Mouse (Mus musculus) forebrain, embryonic 16.5 days (tissue): Measurements from ENCODE around the gene Mcu. TPM values are rescaled to one million over a fixed set of nuclear protein-coding genes. Genes with fewer than 3 reads are reported as not detected.
A peak's percentile ranks its signal among the peaks of the same experiment; 100 is the strongest.

ENCODE experiments used
- ATAC-seq: fragments of 200-750 bp; cut with Nextera tagmentation; 2 replicates; pipeline ENCODE4 v1.8.0; 2017; ENCODE audit warnings: mild to moderate bottlenecking, moderate library complexity
- H3K27ac ChIP-seq: fragments of 300-500 bp; sonication (generic); 2 replicates; pipeline ENCODE4 v1.5.1; 2014; ENCODE audit warnings: low read length, control low read depth
- H3K27me3 ChIP-seq: fragments of 300-500 bp; sonication (generic); replicated peaks from 2 replicates; pipeline ENCODE4 v1.6.1; 2014; ENCODE audit warnings: low read length; ENCODE audit not compliant: control insufficient read depth, insufficient read depth
- H3K36me3 ChIP-seq: fragments of 300-500 bp; sonication (generic); 2 replicates; pipeline ENCODE4 v1.6.1; 2014; ENCODE audit not compliant: control insufficient read depth, insufficient read depth
- H3K4me1 ChIP-seq: fragments of 300-500 bp; sonication (generic); replicated peaks from 2 replicates; pipeline ENCODE4 v1.6.1; 2014; ENCODE audit warnings: low read length; ENCODE audit not compliant: control insufficient read depth, insufficient read depth
- H3K4me2 ChIP-seq: fragments of 300-500 bp; sonication (generic); 2 replicates; pipeline ENCODE4 v1.6.1; 2014; ENCODE audit warnings: mild to moderate bottlenecking, low read length, control low read depth
- H3K4me3 ChIP-seq: fragments of 300-500 bp; sonication (generic); replicated peaks from 2 replicates; pipeline ENCODE4 v1.5.1; 2014; ENCODE audit warnings: mild to moderate bottlenecking, low read length, control low read depth
- H3K9ac ChIP-seq: fragments of 300-500 bp; sonication (generic); replicated peaks from 2 replicates; pipeline ENCODE4 v1.6.1; 2014; ENCODE audit warnings: low read depth, low read length, control low read depth
- H3K9me3 ChIP-seq: fragments of 300-500 bp; sonication (generic); 2 replicates; pipeline ENCODE4 v1.6.1; 2016; ENCODE audit warnings: low read length; ENCODE audit not compliant: control insufficient read depth
- WGBS: fragments of 180-500 bp; shearing (Covaris S2); extraction: QIAGEN DNeasy Blood & Tissue Kit; methylation state at CpG from one replicate; pipeline ENCODE4 v1.1.7; 2014; 5-methylcytosine and 5-hydroxymethylcytosine counted together
- polyA plus RNA-seq: library from polyadenylated mRNA; unstranded; fragments of >200 nt; fragmentation: Nextera tagmentation; extraction: Ambion mirVana; gene quantifications from 2 replicates; pipeline ENCODE4 v1.2.1, GENCODE M21; 2015

The Mcu gene
- polyA plus RNA-seq, 1 experiment from 2014 or later = 27.3 TPM

- no peak for ATAC-seq
- WGBS = 92% methylated on average over 3 of the region's 3 CpGs
- no peaks in the 10 kb centered on the region for H3K27me3 ChIP-seq
Measured at GRCm38 (mm10) chr10:59519411-59519810, 97.1 kb downstream of the Mcu start.

GRCm38 (mm10) chr10:59517201-59517600 lies 99.3 kb downstream of the Mcu start:
- no peak overlapping the region for H3K4me2 ChIP-seq
- H3K9me3 ChIP-seq = no peaks in the 10 kb centered on the region
- H3K9ac ChIP-seq = no peak overlapping the region
- no peaks in the 10 kb centered on the region for H3K4me1 ChIP-seq
- 82% methylated on average over 13 of the region's 13 CpGs for WGBS
- no peak for ATAC-seq
- H3K36me3 ChIP-seq = no peaks in the 10 kb centered on the region
- no peak overlapping the region for H3K27ac ChIP-seq
- H3K4me3 ChIP-seq = no peak overlapping the region
- no peaks in the 10 kb centered on the region for H3K27me3 ChIP-seq

More at GRCm38 (mm10) chr10:59519411-59519810, 97.1 kb downstream of the Mcu start:
- H3K4me2 ChIP-seq = no peak overlapping the region
- no peak overlapping the region for H3K9ac ChIP-seq
- H3K4me1 ChIP-seq = no peaks in the 10 kb centered on the region; the same call in 1 of the 2 replicates
- H3K36me3 ChIP-seq = no peaks in the 10 kb centered on the region
- no peaks in the 10 kb centered on the region for H3K9me3 ChIP-seq
- H3K4me3 ChIP-seq = no peak overlapping the region
- H3K27ac ChIP-seq = no peak overlapping the region

- no peaks in the 10 kb centered on the region for H3K9me3 ChIP-seq
Measured at GRCm38 (mm10) chr10:59514739-59515464, 101.6 kb downstream of the Mcu start.

GRCm38 (mm10) chr10:59512173-59512572 lies 104.3 kb downstream of the Mcu start:
- 85% methylated on average over 9 of the region's 9 CpGs for WGBS

More at GRCm38 (mm10) chr10:59514739-59515464, 101.6 kb downstream of the Mcu start:
- Histone ChIP-seq H3K9ac (no peak overlapping the region), H3K27ac (no peak overlapping the region), H3K4me3 (no peak overlapping the region), H3K4me2 (no peak overlapping the region), H3K27me3 (no peaks in the 10 kb centered on the region), H3K36me3 (no peaks in the 10 kb centered on the region), H3K4me1 (0 out of 2 replicates have a peak, but pooled peaks cover 3% of the 10 kb centered on the region)
- ATAC-seq = no peak
- 89% methylated on average over 15 of the region's 15 CpGs for WGBS

GRCm38 (mm10) chr10:59511427-59511963 lies 105.0 kb downstream of the Mcu start:
- Histone ChIP-seq H3K4me1 (0 out of 2 replicates have a peak, but pooled peaks cover 3% of the 10 kb centered on the region), H3K27me3 (no peaks in the 10 kb centered on the region), H3K9me3 (no peaks in the 10 kb centered on the region), H3K4me3 (no peak overlapping the region), H3K27ac (no peak overlapping the region), H3K4me2 (no peak overlapping the region), H3K9ac (no peak overlapping the region), H3K36me3 (no peaks in the 10 kb centered on the region)
- ATAC-seq = no peak
- WGBS = 34% methylated on average over 14 of the region's 14 CpGs

More at GRCm38 (mm10) chr10:59512173-59512572, 104.3 kb downstream of the Mcu start:
- no peak overlapping the region for H3K4me3 ChIP-seq
- H3K9me3 ChIP-seq = no peaks in the 10 kb centered on the region
- H3K27ac ChIP-seq = no peak overlapping the region
- H3K36me3 ChIP-seq = no peaks in the 10 kb centered on the region
- no peak overlapping the region for H3K9ac ChIP-seq
- 0 out of 2 replicates have a peak, but pooled peaks cover 3% of the 10 kb centered on the region for H3K4me1 ChIP-seq
- no peak overlapping the region for H3K4me2 ChIP-seq
- no peaks in the 10 kb centered on the region for H3K27me3 ChIP-seq
- ATAC-seq = no peak

- no peaks in the 10 kb centered on the region for H3K9me3 ChIP-seq
- no peak overlapping the region for H3K27ac ChIP-seq
- H3K36me3 ChIP-seq = no peaks in the 10 kb centered on the region
- no peak overlapping the region for H3K4me3 ChIP-seq
- H3K9ac ChIP-seq = no peak overlapping the region
- no peak for ATAC-seq
- H3K27me3 ChIP-seq = no peaks in the 10 kb centered on the region
- 84% methylated on average over 14 of the region's 14 CpGs for WGBS
- H3K4me2 ChIP-seq = no peak overlapping the region
- H3K4me1 ChIP-seq = 0 out of 2 replicates have a peak, but pooled peaks cover 3% of the 10 kb centered on the region
Measured at GRCm38 (mm10) chr10:59510713-59511426, 105.6 kb downstream of the Mcu start.

GRCm38 (mm10) chr10:59509197-59509596 lies 107.3 kb downstream of the Mcu start:
- Histone ChIP-seq H3K4me3 (no peak overlapping the region), H3K27ac (no peak overlapping the region), H3K36me3 (no peaks in the 10 kb centered on the region), H3K4me2 (no peak overlapping the region), H3K9me3 (no peaks in the 10 kb centered on the region), H3K9ac (no peak overlapping the region), H3K27me3 (no peaks in the 10 kb centered on the region), H3K4me1 (0 out of 2 replicates have a peak, but pooled peaks cover 3% of the 10 kb centered on the region)
- WGBS = 84% methylated on average over 4 of the region's 4 CpGs
- no peak for ATAC-seq

- Histone ChIP-seq H3K4me2 (no peak overlapping the region), H3K9ac (no peak overlapping the region), H3K9me3 (no peaks in the 10 kb centered on the region), H3K27ac (no peak overlapping the region), H3K27me3 (no peaks in the 10 kb centered on the region), H3K4me3 (no peak overlapping the region), H3K36me3 (no peaks in the 10 kb centered on the region), H3K4me1 (peaks cover 11% of the 10 kb centered on the region)
- ATAC-seq = no peak
- WGBS = 86% methylated on average over 5 of the region's 5 CpGs
Measured at GRCm38 (mm10) chr10:59506711-59507110, 109.8 kb downstream of the Mcu start.

- no peaks in the 10 kb centered on the region for H3K9me3 ChIP-seq
- H3K4me3 ChIP-seq = no peak overlapping the region
- peaks cover 8% of the 10 kb centered on the region for H3K4me1 ChIP-seq
- ATAC-seq = peak; percentile 52
- no peaks in the 10 kb centered on the region for H3K36me3 ChIP-seq
- 55% methylated on average over 3 of the region's 3 CpGs for WGBS
- peak overlapping the region; percentile 50 for H3K4me2 ChIP-seq
- no peak overlapping the region for H3K9ac ChIP-seq
- H3K27me3 ChIP-seq = no peaks in the 10 kb centered on the region
- H3K27ac ChIP-seq = no peak overlapping the region
Measured at GRCm38 (mm10) chr10:59504291-59504690, 112.2 kb downstream of the Mcu start.
